Mouse (Mus musculus) spleen, adult 12 weeks (tissue): Measurements from ENCODE around the gene Sorbs1.

Experiments used
- DNase-seq: peaks from one replicate; pipeline ENCODE4 v3.0.0; 2022; ENCODE audit warnings: low spot score

Sorbs1 gene

DNA sequence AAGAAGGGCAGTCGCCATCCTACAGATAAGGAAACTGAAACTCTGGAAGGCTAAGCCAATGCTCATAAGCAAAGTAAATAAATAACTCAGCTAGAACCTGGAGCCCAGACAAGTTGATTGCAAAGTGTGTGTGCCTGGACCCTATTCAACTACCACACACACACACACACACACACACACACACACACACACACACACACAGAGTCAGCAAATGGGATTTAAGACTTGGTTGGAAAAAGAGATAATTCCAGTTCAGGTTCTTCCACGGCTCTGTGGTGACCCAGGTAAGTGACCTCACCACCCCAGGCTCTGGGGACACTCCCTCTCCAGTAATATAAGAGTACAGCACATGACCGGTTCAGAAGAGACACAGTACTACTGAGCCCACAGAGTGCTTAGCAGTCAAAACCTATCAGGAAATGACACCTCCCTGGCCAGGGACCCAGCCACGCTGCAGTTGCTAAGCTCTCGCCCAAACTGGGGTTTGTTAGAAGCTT is 36.1 kb downstream of the Sorbs1 start:
- no peak for DNase-seq

GRCm38 (mm10) chr19:40476491-40476890 is 37.1 kb downstream of the Sorbs1 start:
- DNase-seq: no peak

GRCm38 (mm10) chr19:40471526-40472245 is 41.9 kb downstream of the Sorbs1 start:
- no peak for DNase-seq

- no peak for DNase-seq
Observed at GRCm38 (mm10) chr19:40469792-40470191, 43.8 kb downstream of the Sorbs1 start.

DNA sequence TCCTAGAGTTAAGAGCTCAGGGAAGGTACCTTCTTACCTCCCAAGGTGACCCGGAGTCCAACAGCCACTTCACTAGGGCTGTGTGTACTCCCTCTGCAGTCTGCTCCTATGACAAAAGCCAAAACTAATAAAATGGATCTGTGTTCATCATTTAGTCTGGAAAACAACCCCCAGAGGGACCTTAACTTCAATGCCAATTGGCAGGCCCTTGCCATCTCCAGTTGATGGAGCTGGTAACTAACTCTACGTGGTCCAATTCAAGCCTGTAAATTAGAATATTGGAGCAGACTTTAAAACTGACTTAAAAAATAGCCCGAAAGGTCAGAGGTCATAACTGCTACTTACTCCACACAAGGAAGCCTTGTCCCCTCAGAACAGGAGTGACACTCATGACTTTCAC is 45.3 kb downstream of the Sorbs1 start:
- no peak for DNase-seq

DNA sequence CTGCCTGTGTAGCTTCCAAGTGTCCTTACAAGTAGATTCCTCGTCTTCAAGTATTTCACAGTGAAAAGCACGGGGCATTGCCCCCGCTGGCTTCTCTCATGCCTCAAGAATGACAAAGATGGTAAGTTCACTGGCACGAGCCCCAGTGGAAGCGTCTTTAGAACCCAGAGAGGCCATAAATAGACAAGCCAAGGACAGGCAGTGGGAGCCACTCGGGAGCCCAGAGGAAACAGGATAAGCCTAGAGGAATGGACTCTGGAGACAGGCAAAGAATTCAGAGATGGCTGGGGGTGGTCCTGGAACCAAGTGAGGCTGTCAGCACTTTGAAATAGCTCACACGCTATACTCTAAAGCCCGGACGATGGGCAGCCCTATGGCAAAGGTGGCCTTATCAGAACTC is 45.8 kb downstream of the Sorbs1 start:
- DNase-seq: no peak

DNA sequence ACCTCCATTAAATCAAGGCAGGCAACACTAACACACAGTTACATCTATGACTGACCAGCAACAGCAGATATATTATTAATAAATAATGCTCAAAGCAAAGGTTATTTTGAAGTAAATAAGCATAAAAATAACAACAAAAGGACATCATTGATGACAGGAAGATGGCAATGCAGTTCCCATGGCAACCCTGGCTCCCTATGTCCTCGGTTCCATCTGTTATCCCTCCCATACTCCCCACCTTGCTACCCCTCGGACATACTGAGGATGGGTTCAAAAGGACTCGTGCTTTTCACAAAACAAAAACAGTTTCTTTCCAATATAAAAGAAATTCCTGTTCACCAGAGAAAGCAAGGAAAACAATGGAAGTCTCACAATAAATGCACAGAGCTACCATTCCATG is 48.2 kb downstream of the Sorbs1 start:
- no peak for DNase-seq

DNA sequence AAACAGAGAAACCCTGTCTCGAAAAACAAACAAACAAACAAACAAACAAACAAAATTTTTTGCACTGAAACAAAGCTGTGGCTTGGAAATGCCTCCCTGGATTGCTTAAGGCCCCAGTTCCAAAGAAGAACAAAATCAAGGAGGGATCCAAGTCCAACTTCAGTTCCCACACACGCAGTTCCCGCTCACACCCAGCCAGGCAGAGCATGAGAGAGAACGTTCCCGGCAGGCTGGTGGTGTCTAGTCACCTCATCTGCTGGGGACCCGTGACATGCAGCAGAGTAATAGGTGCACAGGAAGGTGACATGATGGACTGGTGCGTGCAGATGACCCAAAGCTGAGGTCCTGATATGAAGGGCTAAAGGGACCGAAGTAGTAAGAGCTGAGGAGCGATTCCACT is 49.2 kb downstream of the Sorbs1 start:
- DNase-seq: no peak

DNA sequence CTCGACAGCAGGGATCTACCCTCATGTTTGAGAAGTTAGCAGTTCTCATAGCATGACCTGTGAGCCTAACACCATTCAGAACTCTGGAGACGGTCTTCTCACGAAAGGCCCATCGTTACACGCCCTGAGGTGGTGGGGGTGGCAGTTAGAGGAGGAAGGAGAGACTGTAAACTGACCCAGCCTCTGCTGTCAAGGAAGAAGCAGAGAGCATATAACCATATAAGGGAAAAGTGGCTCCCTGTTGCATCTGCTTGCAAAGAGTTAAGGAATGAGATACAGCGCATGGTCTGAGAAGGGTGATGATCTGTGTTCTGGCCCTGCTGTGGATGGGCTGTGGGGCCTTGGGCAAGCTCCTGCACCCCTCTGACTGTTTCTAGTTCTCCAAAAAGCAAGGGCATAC is 50.7 kb downstream of the Sorbs1 start:
- DNase-seq: no peak

- DNase-seq: no peak
Observed at GRCm38 (mm10) chr19:40462481-40462880, 51.1 kb downstream of the Sorbs1 start.

DNA sequence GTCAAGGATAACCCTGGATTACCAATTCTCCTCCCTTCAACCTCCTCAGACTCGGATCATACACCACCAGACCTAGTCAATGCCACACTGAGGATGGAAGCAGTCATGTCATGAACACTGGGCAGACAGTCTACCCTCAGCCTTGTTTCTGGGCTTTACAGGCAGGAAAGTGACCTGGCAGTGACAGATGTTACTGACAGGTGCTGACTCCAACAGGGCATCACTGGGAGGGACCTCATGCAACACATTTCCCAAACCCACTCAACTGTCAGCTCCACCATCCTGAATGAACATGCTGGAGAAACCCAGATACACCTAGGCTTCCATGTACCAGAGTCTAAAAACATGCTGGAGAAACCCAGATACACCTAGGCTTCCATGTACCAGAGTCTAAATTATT is 51.9 kb downstream of the Sorbs1 start:
- no peak for DNase-seq

GRCm38 (mm10) chr19:40460854-40461490 is 52.6 kb downstream of the Sorbs1 start:
- DNase-seq: no peak

DNA sequence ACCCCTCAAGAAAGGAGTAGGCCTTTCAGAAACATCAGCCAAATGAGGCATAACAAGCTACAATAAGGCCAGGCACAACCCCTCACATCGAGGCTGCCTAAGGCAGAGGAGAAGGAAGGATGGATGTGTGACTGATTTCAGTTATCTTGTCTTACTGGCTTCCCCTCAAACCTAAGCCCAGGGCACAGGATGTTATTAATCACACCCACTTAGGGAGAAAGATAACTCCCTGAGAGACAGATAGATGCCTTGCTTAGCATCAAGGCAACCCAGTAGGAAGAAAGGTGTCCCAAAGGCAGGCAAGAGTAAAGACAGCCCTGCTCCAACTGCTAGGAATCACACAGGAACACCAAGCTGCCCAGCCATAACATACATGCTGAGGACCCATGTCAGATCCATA is 54.2 kb downstream of the Sorbs1 start:
- no peak for DNase-seq

- no peak for DNase-seq
Observed at GRCm38 (mm10) chr19:40458806-40459205, 54.8 kb downstream of the Sorbs1 start.

- no peak for DNase-seq
Observed at GRCm38 (mm10) chr19:40455248-40455647, 58.3 kb downstream of the Sorbs1 start.

GRCm38 (mm10) chr19:40454096-40454495 is 59.5 kb downstream of the Sorbs1 start:
- no peak for DNase-seq

DNA sequence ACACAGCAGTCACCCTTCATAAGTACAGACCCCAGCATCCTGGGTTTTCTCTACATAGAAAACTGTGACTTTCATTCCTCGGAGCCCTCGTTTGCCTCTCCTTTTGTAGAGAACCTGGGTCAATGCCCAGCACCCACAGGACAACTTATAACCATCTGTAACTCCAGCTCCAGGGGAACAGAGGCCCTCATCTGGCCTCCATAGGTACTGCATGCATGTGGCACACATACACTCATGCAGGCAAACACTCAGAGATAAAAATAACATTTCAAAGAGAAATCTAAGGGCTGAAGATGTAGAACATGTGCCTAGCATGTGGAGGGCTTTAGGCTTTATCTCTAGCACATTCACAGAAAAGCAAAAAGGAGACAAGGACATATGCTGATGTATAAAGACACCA is 61.4 kb downstream of the Sorbs1 start:
- no peak for DNase-seq

- no peak for DNase-seq
Observed at GRCm38 (mm10) chr19:40451307-40451706, 62.3 kb downstream of the Sorbs1 start.

GRCm38 (mm10) chr19:40446525-40446924 is 67.1 kb downstream of the Sorbs1 start:
- no peak for DNase-seq

GRCm38 (mm10) chr19:40442377-40442776 is 71.2 kb downstream of the Sorbs1 start:
- no peak for DNase-seq

- no peak for DNase-seq
Observed at GRCm38 (mm10) chr19:40440951-40441350, 72.6 kb downstream of the Sorbs1 start.

DNA sequence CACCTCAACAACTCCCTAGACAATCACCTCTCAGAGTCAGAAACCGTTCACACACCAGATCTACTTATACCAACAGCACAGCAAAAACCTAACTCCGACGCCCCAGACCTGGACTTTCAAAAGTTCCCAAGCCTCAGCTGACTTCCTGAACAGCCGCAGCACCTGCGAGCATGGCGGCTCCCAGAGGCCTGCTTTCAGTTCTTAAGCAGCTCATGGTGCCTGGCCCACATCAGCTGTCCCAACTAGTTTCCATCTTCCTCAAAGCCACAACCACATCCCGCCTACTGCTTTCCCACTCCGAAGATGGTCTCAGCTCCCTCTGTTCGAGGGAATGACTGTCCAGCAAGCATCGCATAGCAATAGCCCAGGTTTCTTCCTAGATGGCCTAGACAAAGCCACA is 74.7 kb downstream of the Sorbs1 start:
- DNase-seq: no peak

DNA sequence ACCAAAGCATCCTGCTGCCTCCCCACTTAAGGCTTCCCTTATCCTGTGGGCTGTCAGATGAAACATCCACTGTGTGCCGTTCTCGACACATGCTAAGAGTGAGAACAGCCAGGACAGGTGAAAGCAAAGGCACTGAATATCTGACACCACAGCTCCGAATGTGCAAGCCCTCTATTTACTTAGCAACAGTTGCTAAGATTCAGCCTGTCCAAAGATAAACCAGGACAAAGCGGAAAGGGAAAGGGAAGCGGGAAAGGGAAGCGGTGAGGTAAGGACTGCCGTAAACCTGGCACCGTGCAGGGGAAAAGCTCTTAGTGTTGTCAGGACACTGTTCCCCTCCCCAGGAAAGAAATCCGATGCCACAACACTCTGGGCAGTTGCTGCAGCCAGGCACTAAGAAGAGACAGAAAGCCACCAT is 75.9 kb downstream of the Sorbs1 start:
- no peak for DNase-seq
